Mouse (Mus musculus): ENCODE measurements around the gene Stra6.

Stra6 gene

GRCm38 (mm10) chr9:58133893-58134884 lies 70.6 kb downstream of the Stra6 start:
- DNase-seq = no peak

- DNase-seq = no peak
Measured at GRCm38 (mm10) chr9:58134906-58135305, 71.3 kb downstream of the Stra6 start.

- DNase-seq = no peak
Measured at GRCm38 (mm10) chr9:58135921-58136321, 72.3 kb downstream of the Stra6 start.

GRCm38 (mm10) chr9:58139947-58140346 lies 76.4 kb downstream of the Stra6 start:
- no peak for DNase-seq

GRCm38 (mm10) chr9:58143419-58143818 lies 79.8 kb downstream of the Stra6 start:
- DNase-seq = no peak

GRCm38 (mm10) chr9:58144664-58145063 lies 81.1 kb downstream of the Stra6 start:
- DNase-seq = no peak

- no peak for DNase-seq
Measured at GRCm38 (mm10) chr9:58145417-58145816, 81.8 kb downstream of the Stra6 start.

- DNase-seq = no peak
Measured at GRCm38 (mm10) chr9:58148806-58149205, 85.2 kb downstream of the Stra6 start.

- DNase-seq = no peak
Measured at GRCm38 (mm10) chr9:58150733-58151361, 87.3 kb downstream of the Stra6 start.

- no peak for DNase-seq
Measured at GRCm38 (mm10) chr9:58153095-58153494, 89.5 kb downstream of the Stra6 start.

- no peak for DNase-seq
Measured at GRCm38 (mm10) chr9:58155366-58155765, 91.8 kb downstream of the Stra6 start.

GRCm38 (mm10) chr9:58156819-58157560 lies 93.4 kb downstream of the Stra6 start:
- DNase-seq = no peak

GRCm38 (mm10) chr9:58157838-58158237 lies 94.2 kb downstream of the Stra6 start:
- DNase-seq = no peak

GRCm38 (mm10) chr9:58158541-58159311 lies 95.1 kb downstream of the Stra6 start:
- no peak for DNase-seq

GRCm38 (mm10) chr9:58159855-58160254 lies 96.3 kb downstream of the Stra6 start:
- DNase-seq = no peak

GRCm38 (mm10) chr9:58160315-58160714 lies 96.7 kb downstream of the Stra6 start:
- DNase-seq = peak; percentile 38 to 44

GRCm38 (mm10) chr9:58162173-58162572 lies 98.6 kb downstream of the Stra6 start:
- no peak for DNase-seq

GRCm38 (mm10) chr9:58163146-58163545 lies 99.6 kb downstream of the Stra6 start:
- DNase-seq = no peak

- DNase-seq = no peak
Measured at GRCm38 (mm10) chr9:58165779-58166178, 102.2 kb downstream of the Stra6 start.

GRCm38 (mm10) chr9:58168880-58169279 lies 105.3 kb downstream of the Stra6 start:
- DNase-seq = no peak

GRCm38 (mm10) chr9:58169426-58169825 lies 105.8 kb downstream of the Stra6 start:
- DNase-seq = no peak

- no peak for DNase-seq
Measured at GRCm38 (mm10) chr9:58172863-58173262, 109.3 kb downstream of the Stra6 start.

All from B cell, adult 2 months (primary cell).